Comparison of ENCODE assay signal across 33 mouse cellular contexts in the genomic region with DNA sequence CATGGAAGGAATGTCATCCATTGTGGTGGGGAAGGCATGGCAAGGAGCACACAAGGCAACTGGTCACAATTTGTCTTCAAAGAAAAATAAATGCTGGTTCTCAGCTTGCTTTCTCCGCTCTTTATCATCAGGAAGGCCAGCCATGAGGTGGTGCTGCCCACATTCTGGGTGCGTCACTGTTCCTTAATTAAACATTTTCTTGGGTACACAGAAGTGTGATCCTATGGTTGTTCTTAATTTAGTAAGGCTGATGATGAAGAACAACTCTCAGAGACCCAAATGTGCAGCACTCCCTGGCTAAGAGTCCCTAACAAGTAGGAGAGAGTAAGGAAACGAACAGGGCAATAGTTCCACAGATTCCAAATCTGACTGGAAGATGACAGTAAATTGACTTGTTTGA. TPM values are rescaled to one million over a fixed set of nuclear protein-coding genes. Genes with fewer than 3 reads are reported as not detected.
"Had no signal": no experiment of that assay in that cellular context is flagged by ENCODE, and none has a peak within 500 bp of the region (broad histone marks: within the 10 kb centered on the region; RNA-seq: fewer than 3 reads in every experiment).

No protein-coding gene starts in this region.

- H3K36me3 ChIP-seq: heart, embryonic 13.5 days; heart, embryonic 15.5 days; intestine, embryonic 15.5 days; kidney, embryonic 15.5 days; limb, embryonic 13.5 days; limb, embryonic 15.5 days had no signal

- H3K9ac ChIP-seq: forebrain, postnatal 0 days; heart, embryonic 13.5 days; heart, embryonic 15.5 days; hindbrain, embryonic 14.5 days; intestine, embryonic 15.5 days; kidney, embryonic 15.5 days; limb, embryonic 13.5 days; limb, embryonic 15.5 days had no signal

- H3K27me3 ChIP-seq: heart, embryonic 13.5 days; heart, embryonic 15.5 days; intestine, embryonic 15.5 days; kidney, embryonic 15.5 days; limb, embryonic 13.5 days; limb, embryonic 15.5 days had no signal

- H3K4me1 ChIP-seq: heart, embryonic 13.5 days; heart, embryonic 15.5 days; intestine, embryonic 15.5 days; kidney, embryonic 15.5 days; limb, embryonic 13.5 days; limb, embryonic 15.5 days had no signal

- H3K4me2 ChIP-seq: heart, embryonic 11.5 days; heart, embryonic 13.5 days; heart, embryonic 15.5 days; hindbrain, embryonic 14.5 days; intestine, embryonic 15.5 days; kidney, embryonic 15.5 days; limb, embryonic 13.5 days; limb, embryonic 15.5 days had no signal

- H3K27ac ChIP-seq: heart, adult 2 months; heart, embryonic 13.5 days; heart, embryonic 15.5 days; hindbrain, embryonic 14.5 days; intestine, embryonic 15.5 days; kidney, embryonic 15.5 days; kidney, postnatal 0 days; limb, embryonic 13.5 days; limb, embryonic 15.5 days had no signal

- ATAC-seq: forebrain, postnatal 0 days; hindbrain, embryonic 16.5 days; inflammation-experienced regulatory T-cells, adult 6 months; intestine, embryonic 15.5 days had no signal

- DNase-seq: forebrain, postnatal 0 days; gastrocnemius, postnatal 14 days; gastrocnemius, postnatal 36 days; heart, adult 11 months; heart, adult 2 months; heart, postnatal 14 days; heart, postnatal 36 days; kidney, adult 11 months; kidney, adult 2 months; kidney, adult 9 months; kidney, postnatal 14 days; kidney, postnatal 36 days; layer of hippocampus, adult 9-11 months; layer of hippocampus, postnatal 36 days; left cerebral cortex, postnatal 4 days had no signal

- H3K4me3 ChIP-seq: heart, adult 2 months; heart, embryonic 13.5 days; heart, embryonic 15.5 days; intestine, embryonic 15.5 days; kidney, embryonic 15.5 days; limb, embryonic 13.5 days; limb, embryonic 15.5 days had no signal

- H3K9me3 ChIP-seq: heart, embryonic 13.5 days; heart, embryonic 15.5 days; intestine, embryonic 15.5 days; kidney, embryonic 15.5 days; limb, embryonic 13.5 days; limb, embryonic 15.5 days had no signal

RNA-seq across cellular contexts. Expression of a gene that starts 4.2 kb away (rescaled TPM):
- polyA plus RNA-seq: forebrain, postnatal 0 days; frontal cortex, adult 2 months; gonadal fat pad, adult 2 months; heart, adult 2 months; heart, embryonic 11.5 days; heart, embryonic 13.5 days; heart, embryonic 15.5 days; heart, postnatal 0 days; hindbrain, embryonic 11.5 days; hindbrain, embryonic 14.5 days; hindbrain, embryonic 16.5 days; inflammation-experienced regulatory T-cells, adult 6 months; intestine, embryonic 15.5 days; kidney, adult 2 months; kidney, embryonic 15.5 days; kidney, postnatal 0 days; large intestine, adult 2 months; limb, embryonic 11.5 days; liver, adult 2 months had no signal

RNA-seq across cellular contexts. Expression of a gene that starts 23.1 kb away (rescaled TPM):
- polyA plus RNA-seq: forebrain, postnatal 0 days; frontal cortex, adult 2 months; gonadal fat pad, adult 2 months; heart, adult 2 months; heart, embryonic 11.5 days; heart, embryonic 13.5 days; heart, embryonic 15.5 days; heart, postnatal 0 days; hindbrain, embryonic 11.5 days; hindbrain, embryonic 14.5 days; hindbrain, embryonic 16.5 days; inflammation-experienced regulatory T-cells, adult 6 months; intestine, embryonic 15.5 days; kidney, adult 2 months; kidney, embryonic 15.5 days; kidney, postnatal 0 days; large intestine, adult 2 months; limb, embryonic 11.5 days; limb, embryonic 13.5 days; liver, adult 2 months had no signal

RNA-seq across cellular contexts. Expression of a gene that starts 47.1 kb away (rescaled TPM):
- polyA plus RNA-seq: forebrain, postnatal 0 days; frontal cortex, adult 2 months; gonadal fat pad, adult 2 months; heart, adult 2 months; heart, embryonic 11.5 days; heart, embryonic 13.5 days; heart, embryonic 15.5 days; heart, postnatal 0 days; hindbrain, embryonic 11.5 days; hindbrain, embryonic 14.5 days; hindbrain, embryonic 16.5 days; inflammation-experienced regulatory T-cells, adult 6 months; intestine, embryonic 15.5 days; kidney, adult 2 months; kidney, embryonic 15.5 days; kidney, postnatal 0 days; large intestine, adult 2 months; limb, embryonic 11.5 days; limb, embryonic 13.5 days; liver, adult 2 months had no signal

RNA-seq across cellular contexts. Expression of a gene that starts 51.9 kb away (rescaled TPM):
- polyA plus RNA-seq: forebrain, postnatal 0 days; frontal cortex, adult 2 months; gonadal fat pad, adult 2 months; heart, adult 2 months; heart, embryonic 11.5 days; heart, embryonic 13.5 days; heart, embryonic 15.5 days; heart, postnatal 0 days; hindbrain, embryonic 11.5 days; hindbrain, embryonic 14.5 days; hindbrain, embryonic 16.5 days; inflammation-experienced regulatory T-cells, adult 6 months; intestine, embryonic 15.5 days; kidney, adult 2 months; kidney, embryonic 15.5 days; kidney, postnatal 0 days; large intestine, adult 2 months; limb, embryonic 11.5 days; limb, embryonic 13.5 days; limb, embryonic 15.5 days; liver, adult 2 months had no signal

RNA-seq across cellular contexts. Expression of a gene that starts 58.6 kb away (rescaled TPM):
- polyA plus RNA-seq: forebrain, postnatal 0 days; frontal cortex, adult 2 months; gonadal fat pad, adult 2 months; heart, adult 2 months; heart, embryonic 11.5 days; heart, embryonic 13.5 days; heart, embryonic 15.5 days; heart, postnatal 0 days; hindbrain, embryonic 11.5 days; hindbrain, embryonic 14.5 days; hindbrain, embryonic 16.5 days; inflammation-experienced regulatory T-cells, adult 6 months; intestine, embryonic 15.5 days; kidney, adult 2 months; kidney, embryonic 15.5 days; kidney, postnatal 0 days; large intestine, adult 2 months; limb, embryonic 11.5 days; limb, embryonic 13.5 days; limb, embryonic 15.5 days; liver, adult 2 months had no signal
